Mouse (Mus musculus) forelimb bud, embryonic 11.5 days (tissue): ENCODE measurements around the gene Tuba4a.
A peak's percentile ranks its signal among the peaks of the same experiment; 100 is the strongest.

ENCODE experiments used
- DNase-seq: peaks from one replicate; pipeline ENCODE4 v3.0.0-alpha.2; 2012; ENCODE audit warnings: low read depth, low spot score

Tuba4a gene

GRCm38 (mm10) chr1:75219531-75219930 is at the start of gene Tuba4a:
Gene Tuba4a, minus strand, starts transcription at chr1:75219865.
- no peak for DNase-seq

GRCm38 (mm10) chr1:75264091-75264880 is 44.6 kb upstream of the Tuba4a start, which contains the start of gene Ptprn:
Gene Ptprn, minus strand, starts transcription at chr1:75264502.
- no peak for DNase-seq

- DNase-seq: peak; percentile 87
These were observed 43.6 kb upstream of the Tuba4a start for GRCm38 (mm10) chr1:75262969-75263951.

- DNase-seq: no peak
These were observed 41.6 kb upstream of the Tuba4a start for GRCm38 (mm10) chr1:75261278-75261677.

GRCm38 (mm10) chr1:75255516-75256046 is 35.9 kb upstream of the Tuba4a start:
- no peak for DNase-seq

- no peak for DNase-seq
These were observed 35.0 kb upstream of the Tuba4a start for GRCm38 (mm10) chr1:75254625-75255013.

GRCm38 (mm10) chr1:75253849-75254624 is 34.4 kb upstream of the Tuba4a start:
- peak; percentile 80 for DNase-seq

- DNase-seq: no peak
These were observed 33.4 kb upstream of the Tuba4a start for GRCm38 (mm10) chr1:75253029-75253428.

GRCm38 (mm10) chr1:75252308-75252707 is 32.6 kb upstream of the Tuba4a start:
- DNase-seq: no peak

- DNase-seq: peak; percentile 78
These were observed 31.7 kb upstream of the Tuba4a start for GRCm38 (mm10) chr1:75251112-75251970.

- DNase-seq: no peak
These were observed 30.8 kb upstream of the Tuba4a start for GRCm38 (mm10) chr1:75250498-75250897.

- no peak for DNase-seq
These were observed 28.5 kb upstream of the Tuba4a start for GRCm38 (mm10) chr1:75248041-75248772.

GRCm38 (mm10) chr1:75247071-75247930 is 27.6 kb upstream of the Tuba4a start:
- no peak for DNase-seq

GRCm38 (mm10) chr1:75244836-75245235 is 25.2 kb upstream of the Tuba4a start:
- DNase-seq: peak; percentile 43

- DNase-seq: no peak
These were observed 24.6 kb upstream of the Tuba4a start for GRCm38 (mm10) chr1:75244175-75244826.

GRCm38 (mm10) chr1:75243411-75243810 is 23.7 kb upstream of the Tuba4a start:
- no peak for DNase-seq

- DNase-seq: no peak
These were observed 19.9 kb upstream of the Tuba4a start for GRCm38 (mm10) chr1:75239591-75239990.
